Mouse (Mus musculus): ENCODE measurements around the gene Tmc4.

Tmc4 gene

DNA sequence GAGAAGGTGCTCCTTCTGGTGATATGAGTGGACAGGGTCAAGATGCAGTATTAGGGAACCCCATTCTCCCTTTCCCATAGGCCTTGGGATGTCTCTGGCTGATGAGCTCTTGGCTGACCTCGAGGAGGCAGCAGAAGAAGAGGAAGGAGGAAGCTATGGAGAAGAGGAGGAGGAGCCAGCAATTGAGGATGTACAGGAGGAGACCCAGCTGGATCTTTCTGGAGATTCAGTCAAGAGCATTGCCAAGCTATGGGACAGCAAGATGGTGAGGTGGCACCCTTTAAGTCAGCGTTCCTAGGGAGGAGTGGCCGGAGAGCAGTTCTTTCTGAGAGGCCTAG lies 46.9 kb downstream of the Tmc4 start:
- DNase-seq (ENCODE audit: low spot score) = no peak

DNA sequence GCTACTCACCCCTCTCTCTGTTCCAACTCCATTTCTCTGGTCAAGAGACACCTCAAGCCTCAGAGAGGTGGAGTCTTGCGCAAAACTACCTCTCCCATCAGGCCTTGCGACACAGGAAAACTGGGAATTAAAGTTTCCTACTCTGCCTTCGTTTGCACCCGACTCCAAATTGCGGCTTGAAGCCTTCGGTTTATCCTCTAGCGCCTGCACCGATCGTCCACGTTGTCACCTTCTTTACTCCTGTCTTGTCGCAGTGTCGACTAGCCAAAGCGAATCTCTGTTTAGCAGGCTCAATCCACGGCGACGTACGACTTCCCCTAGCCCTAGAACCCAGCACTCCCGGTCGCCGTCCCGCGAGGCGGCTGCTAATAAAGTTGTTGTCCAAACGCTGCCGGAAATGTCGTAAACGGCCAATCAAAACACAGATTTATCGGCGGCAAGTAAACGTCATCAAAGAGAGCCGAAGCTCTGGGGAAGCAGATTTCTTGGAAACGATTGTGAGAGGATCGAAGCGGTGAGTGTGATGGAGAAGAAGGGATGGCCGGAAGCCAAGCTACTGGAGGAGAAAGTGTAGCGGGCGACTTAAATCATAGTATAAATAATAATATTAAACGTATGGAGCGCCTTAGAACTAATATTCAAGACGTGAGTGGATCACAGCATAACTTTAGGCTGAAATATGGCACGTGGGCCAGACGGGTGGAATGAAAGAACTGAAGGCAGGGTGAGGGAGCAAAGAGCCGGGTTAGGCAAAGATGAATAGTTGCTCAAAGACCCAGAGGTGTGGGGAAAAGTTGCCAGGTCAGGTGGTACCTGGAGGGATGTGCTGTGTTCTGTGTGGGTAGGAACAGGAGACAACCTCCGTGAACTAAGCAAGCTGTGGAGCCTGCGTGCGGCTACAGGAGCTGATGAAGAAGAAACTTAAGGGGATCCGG lies 47.5 kb downstream of the Tmc4 start, which contains the start of the genes Tfpt and Prpf31:
Gene Tfpt, minus strand, starts transcription at position 387 of the 935 bp plus-strand sequence.
Gene Prpf31, plus strand, starts transcription at position 443 of the 935 bp plus-strand sequence.
- peak; percentile 81 for DNase-seq (ENCODE audit: low spot score)

- DNase-seq (ENCODE audit: low spot score) = no peak
Measured at GRCm38 (mm10) chr7:3629030-3629429, 48.3 kb downstream of the Tmc4 start.

DNA sequence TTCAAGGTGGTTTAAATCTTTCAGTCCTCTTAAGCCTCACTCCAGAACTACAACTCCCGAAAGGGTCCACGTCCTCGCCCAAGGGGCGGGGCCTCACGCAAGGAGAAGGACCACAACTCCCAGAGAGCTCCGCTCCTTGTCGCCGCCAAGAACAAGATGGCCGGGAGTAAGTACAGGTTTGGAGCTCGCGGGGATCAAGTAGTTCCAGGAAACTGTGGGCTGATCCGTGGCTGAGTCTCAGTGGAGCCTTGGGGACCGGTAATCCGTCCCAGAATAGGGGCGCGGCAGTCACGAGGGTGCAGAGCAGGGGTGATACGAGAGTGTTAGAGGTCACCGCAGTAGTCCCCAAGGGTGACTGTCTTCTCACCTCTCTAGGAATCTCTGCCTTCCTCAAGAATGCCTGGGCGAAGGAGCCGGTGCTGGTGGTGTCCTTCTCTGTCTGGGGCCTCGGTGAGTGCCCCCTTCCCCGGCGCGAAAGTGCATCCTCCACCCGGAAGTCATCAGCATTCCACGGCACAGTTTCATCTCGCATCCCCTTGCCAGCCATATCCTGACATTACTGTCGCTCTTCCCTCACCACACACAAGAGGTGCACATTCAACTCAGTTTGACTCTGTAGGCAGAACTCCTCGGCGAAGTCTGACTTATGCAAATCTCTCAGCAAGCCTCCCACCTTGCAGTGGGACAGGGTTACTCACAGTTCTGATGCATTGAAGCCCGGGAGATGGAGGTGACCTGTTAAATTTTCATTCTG lies 59.9 kb downstream of the Tmc4 start, which contains the start of gene Ndufa3:
Gene Ndufa3, plus strand, starts transcription at position 132 of the 754 bp plus-strand sequence.
- DNase-seq (ENCODE audit: low spot score) = peak; percentile 43

- no peak for DNase-seq (ENCODE audit: low spot score)
Measured at GRCm38 (mm10) chr7:3616389-3617241, 60.7 kb downstream of the Tmc4 start.

DNA sequence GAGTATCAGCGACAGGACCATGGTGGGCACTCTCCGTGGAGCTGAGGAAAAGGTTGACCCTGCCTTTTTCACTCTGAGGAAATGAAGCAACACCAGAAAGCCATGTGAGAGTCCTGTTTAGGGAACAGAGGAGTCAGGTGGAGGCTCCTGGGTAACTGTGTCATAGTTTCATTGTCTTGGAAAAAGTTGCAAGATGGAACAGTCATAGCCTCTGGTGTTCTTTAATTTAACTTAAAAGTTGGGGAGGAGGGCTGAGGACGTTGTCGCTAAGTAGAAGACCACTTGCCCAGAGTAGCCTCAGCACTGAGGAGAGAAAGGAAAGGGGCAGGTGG lies 61.3 kb downstream of the Tmc4 start, which contains the start of gene Oscar:
Gene Oscar, minus strand, starts transcription at position 101 of the 332 bp plus-strand sequence.
- DNase-seq (ENCODE audit: low spot score) = no peak

Data from ovary, postnatal 10 days (tissue).